ENCODE assay signal across 23 mouse cellular contexts in genomic region chr19:15033396-15033795, GRCm38 (mm10).
"Had no signal": no experiment of that assay in that cellular context is flagged by ENCODE, and none has a peak within 500 bp of the region (broad histone marks: within the 10 kb centered on the region; RNA-seq: fewer than 3 reads in every experiment).

No protein-coding gene starts in this region.

- H3K27me3 ChIP-seq: limb, embryonic 12.5 days; liver, embryonic 12.5 days had no signal

- H3K9ac ChIP-seq: heart, embryonic 12.5 days; hindbrain, embryonic 12.5 days; hindbrain, embryonic 14.5 days; kidney, embryonic 15.5 days; limb, embryonic 12.5 days; liver, embryonic 12.5 days; liver, embryonic 14.5 days had no signal

- H3K4me3 ChIP-seq: heart, embryonic 10.5 days; heart, embryonic 12.5 days; hindbrain, embryonic 12.5 days; kidney, embryonic 15.5 days; layer of hippocampus, adult 2 months; left cerebral cortex, adult 2 months; limb, embryonic 10.5 days; limb, embryonic 12.5 days; liver, embryonic 12.5 days had no signal

- H3K27ac ChIP-seq: heart, embryonic 10.5 days; hindbrain, embryonic 12.5 days; hindbrain, embryonic 14.5 days; kidney, embryonic 15.5 days; kidney, postnatal 0 days; layer of hippocampus, adult 2 months; left cerebral cortex, adult 2 months; limb, embryonic 10.5 days; limb, embryonic 12.5 days; liver, embryonic 12.5 days; liver, embryonic 14.5 days had no signal

- H3K9me3 ChIP-seq: heart, embryonic 10.5 days; heart, embryonic 12.5 days; hindbrain, embryonic 12.5 days; kidney, embryonic 15.5 days; limb, embryonic 10.5 days; limb, embryonic 12.5 days; liver, embryonic 12.5 days had no signal

- H3K4me1 ChIP-seq: heart, embryonic 10.5 days; heart, embryonic 12.5 days; kidney, embryonic 15.5 days; liver, embryonic 12.5 days had no signal

- ATAC-seq: hindbrain, embryonic 16.5 days; liver, embryonic 12.5 days had no signal

- H3K4me2 ChIP-seq: heart, embryonic 12.5 days; hindbrain, embryonic 12.5 days; hindbrain, embryonic 14.5 days; kidney, embryonic 15.5 days; limb, embryonic 12.5 days; liver, embryonic 12.5 days had no signal

- DNase-seq: gastrocnemius, postnatal 14 days; gastrocnemius, postnatal 36 days; heart, adult 18-20 months; heart, postnatal 10 days; heart, postnatal 36 days; kidney, adult 11 months; kidney, adult 2 months; kidney, adult 9 months; kidney, postnatal 14 days; kidney, postnatal 36 days had no signal

- H3K36me3 ChIP-seq: heart, embryonic 10.5 days; heart, embryonic 12.5 days; hindbrain, embryonic 12.5 days; kidney, embryonic 15.5 days; limb, embryonic 10.5 days; limb, embryonic 12.5 days; liver, embryonic 12.5 days had no signal
